Mouse (Mus musculus): Measurements from ENCODE around the gene Gm42791. TPM values are rescaled to one million over a fixed set of nuclear protein-coding genes. Genes with fewer than 3 reads are reported as not detected.

The Gm42791 gene
- total RNA-seq, 2 experiments from 2014 or later: 4.1 to 6.0 TPM

DNA sequence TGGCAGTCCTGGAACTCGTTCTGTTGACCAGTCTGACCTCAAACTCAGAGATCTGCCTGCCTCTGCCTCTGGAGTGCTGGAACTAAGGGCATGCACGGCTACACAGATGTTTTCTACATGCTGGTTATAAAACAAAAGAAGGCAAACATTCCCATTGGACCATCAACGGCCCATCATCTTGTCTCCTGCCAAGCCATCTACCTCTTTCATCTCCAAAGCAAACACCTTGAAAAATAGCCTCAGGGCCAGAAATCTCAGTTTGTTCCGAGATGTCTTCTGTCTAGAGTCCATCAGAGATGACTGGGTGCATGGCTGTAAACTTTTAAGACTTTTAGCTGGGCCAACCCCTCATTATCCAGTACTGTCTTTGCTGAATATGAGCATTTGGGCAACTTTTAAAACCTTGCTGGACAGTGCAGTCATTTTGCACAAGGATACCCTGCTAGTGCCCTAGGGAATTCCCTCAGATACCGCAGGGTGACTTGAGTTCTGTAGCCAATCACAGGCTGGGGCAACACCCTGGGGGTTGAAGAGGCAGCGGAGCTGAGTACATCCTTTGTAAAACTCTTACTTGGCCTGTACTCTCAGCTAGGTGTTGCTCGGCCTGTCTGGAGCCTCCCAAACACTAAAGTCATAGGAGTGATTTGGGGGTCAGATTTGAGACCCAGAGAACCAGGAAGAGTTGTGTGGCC lies 19.0 kb upstream of the Gm42791 start:
- no peak for DNase-seq
- intact Hi-C loops (cut with DNase I): no loop called here

DNA sequence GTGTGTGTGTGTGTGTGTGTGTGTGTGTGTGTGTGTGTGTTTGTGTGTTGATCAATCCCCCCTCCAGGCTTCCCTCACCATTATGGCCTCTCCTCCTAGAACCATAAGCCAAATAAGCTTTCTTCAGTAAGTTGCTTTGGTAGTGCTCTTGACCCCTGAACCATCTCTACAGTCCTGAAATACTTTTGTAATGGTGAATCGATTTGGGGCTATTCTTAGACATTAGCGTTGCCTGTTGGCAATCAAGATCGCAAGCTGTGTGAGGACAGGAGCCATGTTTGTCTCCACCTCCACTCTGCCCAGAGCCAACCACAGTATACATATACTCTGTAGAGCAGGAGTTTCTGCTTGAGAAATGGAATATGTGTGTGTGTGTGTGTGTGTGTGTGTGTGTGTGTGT lies 14.2 kb upstream of the Gm42791 start:
- no peak for DNase-seq
- intact Hi-C loops (cut with DNase I): loop anchor here (5.0 kb wide), 1 partner anchor 518 kb away; the partner anchor contains the start of gene Wdr95

DNA sequence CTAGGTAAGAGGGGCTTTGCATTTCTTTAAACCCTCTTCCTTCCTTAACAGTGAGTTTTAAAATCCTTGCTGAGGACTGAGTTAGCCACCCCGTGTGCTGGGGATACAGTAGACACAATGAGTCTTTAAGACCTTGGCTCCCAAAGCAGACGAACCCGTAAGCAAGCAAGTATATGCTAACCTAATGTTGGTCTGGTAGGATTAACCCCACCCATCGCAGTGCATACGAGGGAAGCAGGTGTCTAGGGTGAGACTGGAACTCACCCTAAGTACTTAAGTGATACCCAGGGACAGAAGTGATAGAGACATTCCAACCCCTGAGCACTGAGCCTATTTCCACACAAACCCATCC lies 12.3 kb upstream of the Gm42791 start:
- DNase-seq: peak in 1 of 2 experiments; percentile 53
- intact Hi-C loops (cut with DNase I): loop anchor here (1.0 to 5.0 kb wide), 3 partner anchors 24 to 520 kb away; partner anchors contain the start of gene Wdr95

DNA sequence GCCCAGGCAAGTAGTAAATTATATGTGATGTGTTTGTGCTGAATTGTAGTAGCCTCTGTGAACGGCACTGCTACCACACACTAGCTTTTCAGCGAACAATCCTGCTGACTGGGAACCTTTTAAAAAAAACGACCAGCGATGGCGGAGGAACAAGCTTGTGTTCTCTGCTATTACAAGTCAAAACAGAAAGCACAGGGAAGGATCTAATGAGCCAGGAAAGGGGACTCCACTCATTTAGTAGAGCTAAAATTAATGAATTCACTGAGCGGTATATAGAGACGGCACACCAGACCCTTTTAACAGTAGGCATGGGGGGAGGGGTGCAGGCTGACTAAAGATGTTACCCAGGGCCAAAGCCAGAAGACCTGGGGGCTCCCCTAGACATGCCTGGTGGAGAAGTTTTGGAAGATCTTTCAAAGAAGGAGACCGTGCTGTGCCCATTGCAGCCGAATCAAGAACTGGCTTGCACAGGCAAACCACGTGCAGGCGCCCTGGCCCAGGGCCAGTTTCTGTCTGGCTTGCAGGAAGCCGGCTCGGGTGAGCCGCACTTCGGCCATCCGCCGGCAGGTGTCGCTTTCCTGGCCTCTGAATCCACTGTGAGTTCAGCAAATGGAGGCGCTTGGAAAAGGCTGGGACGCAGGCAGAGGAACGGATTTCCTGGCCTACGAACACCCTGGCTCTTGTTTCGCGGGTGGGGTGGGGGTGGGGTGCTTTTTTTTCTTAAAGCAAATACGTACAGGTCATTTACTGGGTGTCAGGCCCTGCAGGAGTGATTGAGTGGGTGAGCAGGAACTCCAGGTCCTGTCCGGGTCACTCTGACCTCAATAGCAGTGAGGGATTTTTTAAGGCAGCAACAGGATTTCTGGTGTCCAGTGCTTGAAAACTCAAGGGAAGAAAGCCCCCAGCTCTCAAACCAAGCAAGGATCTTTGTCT lies 11.7 kb upstream of the Gm42791 start:
- DNase-seq: peak; percentile 100
- intact Hi-C loops (cut with DNase I): loop anchor here (1.0 to 5.0 kb wide), 3 partner anchors 24 to 521 kb away; partner anchors contain the start of gene Wdr95

DNA sequence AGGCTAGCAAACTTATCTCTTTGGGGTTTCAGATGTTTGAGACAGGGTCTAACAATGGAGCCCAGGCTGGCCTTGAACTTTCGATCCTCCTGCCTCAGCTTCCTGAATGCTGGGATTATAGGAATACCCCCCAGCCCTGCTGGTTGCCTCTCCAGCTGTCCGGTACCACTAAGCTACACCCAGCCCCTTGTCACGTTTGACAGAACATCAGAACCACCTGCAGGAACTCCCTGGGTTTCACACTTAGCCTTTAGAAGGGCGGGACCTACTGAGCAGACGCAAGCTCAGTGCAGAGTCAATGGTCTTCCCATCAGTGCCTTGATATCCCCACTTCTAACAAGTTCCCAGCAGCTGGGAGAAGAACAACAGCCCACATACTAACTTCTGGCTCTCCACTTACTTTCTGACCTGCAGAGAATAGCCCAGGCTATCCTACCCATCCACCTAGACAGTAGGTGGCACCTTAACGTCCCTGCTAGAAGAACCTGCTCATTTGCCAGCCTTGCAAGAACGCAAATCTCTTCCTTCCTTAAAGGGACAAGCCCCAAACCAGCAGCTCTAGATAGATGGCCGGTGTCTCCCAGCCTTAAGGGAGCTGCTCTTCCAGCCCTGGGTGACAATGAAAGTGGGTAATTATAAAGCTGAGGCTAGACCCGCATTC lies 10.9 kb upstream of the Gm42791 start:
- DNase-seq: no peak
- intact Hi-C loops (cut with DNase I): loop anchor here (2.0 to 5.0 kb wide), 2 partner anchors 25 to 521 kb away; partner anchors contain the start of gene Wdr95

DNA sequence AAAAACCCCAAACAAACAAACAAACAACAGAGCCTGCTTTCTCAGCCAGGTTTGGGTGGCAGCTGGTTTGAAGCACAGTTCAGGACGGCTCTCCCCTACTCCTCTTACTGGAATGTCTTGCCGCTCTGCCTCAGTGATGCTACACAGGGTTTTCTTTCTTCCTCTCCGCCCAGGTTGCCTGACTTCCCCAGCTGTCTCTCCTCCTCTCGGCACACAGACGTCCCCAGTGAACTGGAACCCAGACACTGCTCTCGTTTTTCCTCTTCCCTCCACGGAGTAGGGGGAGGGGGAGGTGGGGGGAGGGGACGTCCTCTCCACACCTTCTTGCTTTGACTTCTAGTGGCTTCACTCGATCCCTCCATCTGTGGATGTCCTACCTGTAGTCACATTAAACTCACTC lies 10.1 kb upstream of the Gm42791 start:
- no peak for DNase-seq
- intact Hi-C loops (cut with DNase I): loop anchor here (5.0 kb wide), 1 partner anchor 522 kb away; the partner anchor contains the start of gene Wdr95

DNA sequence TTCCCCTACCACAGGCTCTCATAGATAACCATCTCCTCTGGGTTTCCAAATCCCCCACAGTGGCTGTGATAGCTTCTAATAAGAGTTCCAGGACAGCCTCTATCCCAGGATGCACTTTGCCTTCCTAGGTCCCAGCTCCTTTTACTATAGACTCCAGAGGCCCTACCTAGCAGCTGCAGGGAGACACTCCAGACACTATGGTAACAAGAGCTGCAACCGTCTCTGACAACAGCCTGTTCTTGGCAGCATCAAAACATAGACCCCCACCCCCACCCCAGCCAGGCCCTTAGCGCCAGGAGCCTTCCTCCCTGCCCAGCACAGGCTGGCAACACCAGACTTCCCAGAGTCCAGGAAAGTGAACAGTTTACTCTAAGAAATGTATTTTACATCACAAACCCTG lies 8.2 kb upstream of the Gm42791 start:
- no peak for DNase-seq
- intact Hi-C loops (cut with DNase I): no loop called here

DNA sequence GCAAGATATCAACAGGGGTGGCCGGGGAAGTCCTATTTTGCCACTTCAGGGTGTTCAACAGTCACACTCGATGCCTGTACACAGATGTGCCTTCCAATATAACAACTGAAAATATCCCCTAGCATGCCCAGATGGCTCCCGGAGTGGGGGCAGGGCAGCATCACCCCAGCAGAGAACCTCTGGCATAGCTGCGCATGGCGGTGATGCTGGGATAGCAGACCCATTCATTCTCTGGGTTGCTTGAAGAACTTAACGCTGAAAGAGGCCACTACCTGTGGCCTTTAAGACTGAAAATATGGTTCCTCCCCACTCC lies 7.8 kb upstream of the Gm42791 start:
- DNase-seq: no peak
- intact Hi-C loops (cut with DNase I): no loop called here

DNA sequence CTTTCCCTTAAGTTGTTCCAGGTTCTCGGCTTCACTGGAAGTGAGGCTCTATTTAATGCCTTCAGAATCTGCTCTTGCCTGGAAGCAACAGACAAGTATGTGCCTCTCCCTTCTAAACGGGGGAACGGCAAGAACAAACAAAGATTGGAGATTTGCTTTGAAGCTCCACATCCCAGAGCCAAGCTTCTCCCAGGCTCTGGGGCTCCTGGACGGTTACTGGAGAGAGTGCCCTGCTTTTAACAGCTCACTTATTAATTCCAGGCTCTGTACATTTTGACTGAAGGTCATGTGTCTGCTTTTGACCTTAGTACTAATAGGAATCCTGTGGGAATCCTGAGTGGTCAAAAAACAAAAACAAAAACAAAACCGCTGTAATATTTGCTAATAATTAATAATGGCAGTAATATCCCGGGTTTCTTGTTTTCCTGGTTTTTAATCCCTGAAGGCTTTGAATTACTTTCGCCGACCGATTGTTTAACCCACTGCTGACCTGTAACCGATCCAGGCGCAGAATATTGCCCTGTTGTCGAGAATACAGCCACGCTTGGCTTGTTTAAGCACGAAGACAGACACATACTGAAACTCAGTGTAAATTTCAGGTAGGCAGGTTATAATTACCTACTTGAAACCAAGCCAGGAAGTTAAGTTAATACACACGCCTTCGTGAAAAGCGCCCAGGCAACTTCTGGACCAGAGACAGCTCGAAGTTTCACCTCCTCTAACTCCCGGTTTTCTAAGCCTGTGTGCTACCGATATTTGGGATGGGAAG lies 7.3 kb upstream of the Gm42791 start:
- no peak for DNase-seq
- intact Hi-C loops (cut with DNase I): no loop called here

DNA sequence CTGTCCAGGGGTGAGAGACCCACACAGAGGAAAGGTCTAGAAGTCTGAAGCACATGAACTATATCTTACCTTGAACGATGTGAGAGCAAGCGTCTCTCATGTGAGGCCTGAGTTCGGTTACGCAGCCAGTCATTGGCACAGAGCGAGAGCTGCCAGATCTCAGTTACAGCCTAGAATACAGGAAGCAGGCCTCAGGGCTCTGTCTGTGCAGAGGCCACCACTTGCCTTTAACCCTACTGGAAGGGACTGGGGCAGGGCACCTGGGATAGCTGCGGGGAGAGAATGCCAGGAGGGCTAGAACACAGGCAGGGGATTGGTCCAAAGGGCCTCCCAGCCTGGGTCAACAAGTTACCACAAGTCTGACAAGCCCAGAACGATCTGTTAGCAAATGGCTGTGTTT lies 4.9 kb upstream of the Gm42791 start:
- no peak for DNase-seq
- intact Hi-C loops (cut with DNase I): no loop called here

DNA sequence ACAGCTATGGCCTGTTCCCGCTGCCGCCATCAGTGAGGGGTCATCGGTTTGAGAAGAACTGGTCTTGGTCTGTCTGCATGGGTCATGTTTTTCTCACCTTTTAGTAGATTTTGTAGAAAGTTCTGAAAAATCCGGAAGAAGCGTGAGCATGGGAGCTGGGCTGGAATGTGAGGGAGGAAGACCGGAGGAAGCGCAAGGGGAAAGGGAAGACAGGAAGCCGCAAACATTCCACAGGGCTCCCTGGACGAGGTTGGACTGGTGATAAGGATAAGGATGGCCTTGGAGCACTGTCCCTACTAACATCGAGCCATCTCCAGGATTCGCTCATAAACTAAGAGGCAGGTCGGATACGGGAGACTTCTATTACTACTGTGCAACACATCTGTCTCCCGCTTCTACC lies 3.6 kb upstream of the Gm42791 start:
- intact Hi-C loops (cut with DNase I): no loop called here

DNA sequence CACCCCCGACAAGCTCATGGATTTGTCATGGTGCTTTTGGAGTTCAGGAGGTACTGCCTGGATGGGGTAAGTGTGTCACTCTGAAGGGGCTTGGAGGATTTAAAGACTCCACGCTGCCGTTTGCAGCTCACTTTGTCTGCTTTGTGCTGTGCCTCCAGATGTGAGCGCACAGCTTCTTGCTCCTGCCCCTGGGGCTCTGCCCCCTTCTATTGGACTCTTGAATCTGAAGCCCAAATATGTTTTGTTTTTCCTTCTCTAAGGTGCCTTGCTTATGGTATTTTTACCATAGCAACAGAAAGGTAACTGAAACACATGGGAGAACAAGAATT lies 1.7 kb upstream of the Gm42791 start:
- intact Hi-C loops (cut with DNase I): no loop called here
- DNase-seq: no peak

More for the DNA sequence above, 3.6 kb upstream of the Gm42791 start:
- DNase-seq: no peak

DNA sequence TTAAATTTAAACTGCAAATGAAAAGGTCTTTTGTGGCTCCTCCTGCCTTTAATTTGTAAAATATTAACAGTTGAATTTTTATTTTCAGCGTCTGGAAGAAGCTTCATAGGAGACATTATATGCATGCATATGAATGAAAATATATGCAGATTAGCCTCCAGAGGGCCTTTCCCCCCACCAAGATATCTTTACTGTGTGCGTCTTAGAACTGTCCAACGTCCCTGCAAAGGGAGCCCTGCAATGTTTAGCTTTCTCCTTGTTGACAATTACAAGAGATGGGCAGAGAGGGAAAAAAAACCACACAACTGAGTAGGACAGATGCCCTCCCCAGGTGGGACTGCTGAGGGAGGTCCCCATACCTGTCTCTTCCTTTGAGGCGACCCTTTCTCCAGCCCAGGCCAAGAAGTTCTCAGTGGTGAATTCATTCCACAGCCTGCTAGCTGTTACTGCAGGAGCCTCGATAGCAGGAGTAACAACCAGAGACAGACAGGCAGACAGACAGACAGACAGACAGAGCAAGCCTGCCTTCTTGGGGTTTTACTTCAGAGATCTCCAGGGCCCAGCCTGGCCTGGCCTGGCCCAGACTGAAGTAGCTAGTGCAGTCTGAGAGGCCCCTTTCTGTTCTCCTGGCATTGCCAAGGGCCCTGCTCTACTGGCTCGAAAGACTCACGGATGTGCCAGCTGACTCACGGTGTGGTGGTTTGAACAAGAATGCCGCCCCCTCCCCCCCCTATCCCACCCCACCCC lies 1.2 kb upstream of the Gm42791 start:
- intact Hi-C loops (cut with DNase I): no loop called here

DNA sequence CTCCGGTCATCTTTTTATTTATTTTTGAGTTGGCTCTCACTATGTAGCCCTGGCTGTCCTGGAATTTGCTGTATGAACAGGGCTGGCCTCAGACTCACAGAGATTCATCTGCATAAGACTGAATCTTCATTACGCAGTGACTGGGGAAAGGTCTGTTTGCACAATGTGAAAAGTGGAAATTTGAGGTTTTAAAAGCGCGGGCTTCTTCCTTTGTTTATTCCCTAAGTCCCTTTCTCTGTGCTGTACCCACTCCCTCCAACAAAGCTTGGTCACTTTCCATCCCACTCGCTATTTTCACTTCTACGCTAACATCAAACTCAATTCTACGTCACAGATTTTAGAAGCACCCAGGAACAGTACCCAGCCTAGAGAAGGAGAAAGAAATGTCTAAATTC lies 639 bp downstream of the Gm42791 start:
- intact Hi-C loops (cut with DNase I): loop anchor here (5.0 kb wide), 1 partner anchor 87 kb away; no protein-coding TSS in a partner anchor
- no peak for DNase-seq

More for the DNA sequence above, 1.2 kb upstream of the Gm42791 start:
- DNase-seq: no peak

DNA sequence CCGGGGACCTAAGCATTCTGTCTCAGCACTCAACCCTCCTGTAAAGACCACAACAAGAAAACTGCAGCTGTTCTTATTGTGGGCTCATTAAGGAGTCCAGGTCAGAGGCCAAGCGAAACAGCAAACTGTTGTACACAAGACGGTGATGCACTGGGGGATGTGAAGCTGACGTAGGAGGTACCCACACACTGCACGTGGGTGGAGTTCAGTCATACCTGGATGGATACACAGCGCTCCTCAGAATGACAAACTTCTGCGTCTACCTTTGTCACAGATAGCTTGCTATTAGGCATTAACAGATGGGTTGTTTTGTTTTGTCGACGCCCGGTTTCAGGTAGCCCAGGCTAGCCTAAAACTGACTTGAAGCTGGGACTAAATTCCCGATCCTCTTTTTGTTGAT lies 2.3 kb downstream of the Gm42791 start:
- DNase-seq: no peak
- intact Hi-C loops (cut with DNase I): loop anchor here (5.0 kb wide), 1 partner anchor 85 kb away; no protein-coding TSS in a partner anchor

DNA sequence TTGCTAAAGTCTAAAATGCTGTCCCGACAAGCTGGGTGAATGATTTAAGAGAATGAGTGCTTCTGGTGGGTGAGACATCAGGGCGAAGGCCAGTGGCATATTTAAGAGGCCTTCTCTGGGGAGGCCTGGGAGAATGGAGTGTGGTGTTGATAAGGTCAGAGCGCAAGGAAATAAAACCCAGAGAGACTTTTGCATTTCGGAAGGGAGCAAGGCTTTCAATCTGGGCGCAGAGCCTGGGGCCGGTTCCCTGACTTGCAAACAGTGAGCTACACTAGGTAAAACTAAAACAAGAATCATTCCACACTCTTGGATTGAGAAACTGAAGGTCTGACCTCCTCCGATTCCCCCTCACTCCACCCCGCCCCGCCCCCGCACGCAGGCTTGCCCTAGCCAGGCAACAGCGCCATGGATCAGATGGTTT lies 4.0 kb downstream of the Gm42791 start:
- DNase-seq: peak in 1 of 2 experiments; percentile 46
- intact Hi-C loops (cut with DNase I): loop anchor here (5.0 kb wide), 1 partner anchor 84 kb away; no protein-coding TSS in a partner anchor

DNA sequence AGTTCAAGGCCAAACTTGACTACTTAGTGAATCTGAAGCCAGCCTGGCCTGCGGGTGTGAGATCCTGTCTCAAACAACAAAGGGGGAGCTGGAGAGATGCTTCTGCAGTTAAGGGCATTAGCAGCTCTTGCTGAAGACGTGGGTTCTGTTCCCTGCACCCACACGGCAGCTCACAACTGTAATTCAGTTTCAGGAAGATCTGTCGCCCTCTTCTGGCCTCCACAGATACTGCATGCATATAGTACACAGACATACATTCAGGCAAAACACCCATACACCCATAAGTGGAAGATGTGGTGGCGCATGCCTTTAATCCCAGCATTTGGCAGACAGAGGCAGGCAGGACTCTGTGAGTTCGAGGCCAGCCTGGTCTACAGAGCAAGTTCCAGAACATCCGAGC lies 5.5 kb downstream of the Gm42791 start:
- no peak for DNase-seq
- intact Hi-C loops (cut with DNase I): no loop called here

DNA sequence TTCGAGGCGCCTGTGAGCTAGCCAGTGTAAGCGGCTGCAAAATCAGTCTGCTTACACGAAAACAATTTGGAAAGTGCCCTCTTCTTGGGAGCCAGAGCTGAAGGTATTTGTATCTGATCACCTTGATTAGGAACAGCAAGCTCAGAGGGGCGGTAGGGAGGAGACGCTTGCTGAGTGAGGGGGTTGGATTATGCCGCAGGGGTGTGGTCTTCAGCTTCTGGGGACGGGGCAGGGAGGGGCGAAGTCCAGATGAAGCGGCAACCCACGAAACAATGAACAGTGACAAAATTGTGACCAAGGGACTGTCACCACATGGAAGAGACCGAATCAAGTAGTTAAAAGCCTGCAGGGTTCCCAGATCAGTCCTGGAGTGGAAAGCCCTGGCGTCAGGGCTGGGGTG lies 10.0 kb downstream of the Gm42791 start:
- DNase-seq: no peak

DNA sequence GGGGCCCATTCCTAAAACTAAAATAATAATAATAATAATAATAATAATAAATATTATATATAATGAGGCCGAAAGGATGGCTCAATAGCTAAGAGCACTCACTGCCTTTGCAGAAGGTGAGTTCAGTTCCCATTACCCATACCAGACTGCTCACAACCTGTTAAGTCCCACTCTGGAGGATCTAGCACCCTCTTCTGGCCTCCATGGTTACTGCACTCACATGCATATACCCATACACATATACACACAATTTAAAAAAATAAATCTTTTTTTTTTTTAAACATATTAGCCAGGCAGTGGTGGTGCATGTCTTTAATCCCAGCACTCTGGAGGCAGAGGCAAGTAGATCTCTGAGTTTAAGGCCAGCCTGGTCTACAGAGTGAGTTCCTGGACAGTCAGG lies 11.3 kb downstream of the Gm42791 start:
- no peak for DNase-seq
- intact Hi-C loops (cut with DNase I): no loop called here

More for the DNA sequence above, 10.0 kb downstream of the Gm42791 start:
- intact Hi-C loops (cut with DNase I): no loop called here
